Mouse (Mus musculus) kidney, adult 2 months (tissue): ENCODE results near the gene Ptprd.

Source experiments
- CTCF ChIP-seq: fragments of 200-500 bp; conservative IDR thresholded peaks from 2 replicates; pipeline ENCODE4 v1.5.1; 2011; ENCODE audit warnings: low read depth, mild to moderate bottlenecking, control low read depth, low read length, moderate library complexity, mixed read lengths; ENCODE audit not compliant: insufficient read depth, insufficient read length
- POLR2A ChIP-seq: fragments of 200-500 bp; IDR thresholded peaks from one replicate; pipeline ENCODE4 v1.6.1; 2011; ENCODE audit warnings: low read depth, low read length, control low read depth

GRCm38 (mm10) chr4:77241852-77242455 lies 969.8 kb downstream of the Ptprd start:
- no peak for TF ChIP-seq POLR2A
- no peak for TF ChIP-seq CTCF
